Mouse (Mus musculus): ENCODE data around the gene Myzap. TPM values are rescaled to one million over a fixed set of nuclear protein-coding genes. Genes with fewer than 3 reads are reported as not detected.
"Not testable (repeated sequence)": the region's sequence is repeated elsewhere in the genome, so short reads cannot be mapped to it uniquely, and the experiment has no call there.

Myzap gene
- polyA plus RNA-seq, 1 experiment from 2014 or later = 14.8 TPM

DNA sequence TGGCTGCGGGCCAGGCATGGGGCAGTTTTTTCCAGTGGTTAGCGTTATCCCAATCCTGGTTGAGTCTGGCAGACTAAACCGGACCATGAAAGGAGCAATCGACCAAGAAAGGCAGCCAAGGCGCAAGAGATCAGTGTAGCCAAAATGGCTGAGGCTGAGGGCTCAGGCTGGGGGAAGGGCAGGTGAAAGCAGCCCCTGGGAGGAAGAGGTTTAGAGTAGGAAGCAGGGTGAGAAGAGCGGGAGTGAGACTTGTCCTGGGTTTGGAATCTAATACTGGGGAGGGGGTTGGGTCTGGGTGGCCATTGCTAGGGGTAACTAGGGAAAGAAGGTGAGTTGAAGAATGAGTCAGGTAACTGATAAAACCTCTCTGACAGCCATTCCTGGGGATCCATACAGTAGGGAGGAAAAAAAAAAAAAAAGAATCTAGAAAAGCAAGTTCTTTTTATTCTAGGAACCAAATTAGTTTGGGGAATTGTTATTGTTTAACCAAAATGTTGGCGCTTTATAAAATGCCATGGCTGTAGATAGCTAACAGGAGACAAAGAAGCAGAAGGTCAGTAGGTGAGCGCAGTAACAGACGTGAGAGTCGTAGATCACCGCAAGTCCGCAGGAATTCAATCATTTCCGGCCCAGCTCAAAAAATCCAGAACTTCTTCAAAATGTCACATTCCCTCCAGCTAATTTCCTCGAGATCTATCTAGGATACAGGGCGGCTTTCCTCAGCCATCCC, 99.7 kb downstream of the Myzap start:
- H3K4me2 ChIP-seq (replicated peaks) = no peak overlapping the region
- peaks cover 28% of the 10 kb centered on the region for H3K4me1 ChIP-seq
- H3K27me3 ChIP-seq = peaks cover 43% of the 10 kb centered on the region
- ATAC-seq (ENCODE audit: low FRiP score, low read depth) = no peak
- H3K9ac ChIP-seq = no peak overlapping the region
- no peak overlapping the region for H3K27ac ChIP-seq
- 62% methylated on average over 15 of the region's 15 CpGs for WGBS
- no peak overlapping the region for H3K4me3 ChIP-seq
- no peaks in the 10 kb centered on the region for H3K36me3 ChIP-seq
- no peaks in the 10 kb centered on the region for H3K9me3 ChIP-seq

- Histone ChIP-seq H3K4me2 (replicated peaks) (no peak overlapping the region), H3K4me3 (no peak overlapping the region), H3K36me3 (no peaks in the 10 kb centered on the region), H3K4me1 (peaks cover 16% of the 10 kb centered on the region), H3K9ac (no peak overlapping the region), H3K27me3 (peaks cover 27% of the 10 kb centered on the region), H3K27ac (no peak overlapping the region), H3K9me3 (no peaks in the 10 kb centered on the region)
- WGBS = 54% methylated on average over 3 of the region's 3 CpGs
- ATAC-seq (ENCODE audit: low FRiP score, low read depth) = no peak
Measured at GRCm38 (mm10) chr9:71490076-71490475, 102.1 kb downstream of the Myzap start.

DNA sequence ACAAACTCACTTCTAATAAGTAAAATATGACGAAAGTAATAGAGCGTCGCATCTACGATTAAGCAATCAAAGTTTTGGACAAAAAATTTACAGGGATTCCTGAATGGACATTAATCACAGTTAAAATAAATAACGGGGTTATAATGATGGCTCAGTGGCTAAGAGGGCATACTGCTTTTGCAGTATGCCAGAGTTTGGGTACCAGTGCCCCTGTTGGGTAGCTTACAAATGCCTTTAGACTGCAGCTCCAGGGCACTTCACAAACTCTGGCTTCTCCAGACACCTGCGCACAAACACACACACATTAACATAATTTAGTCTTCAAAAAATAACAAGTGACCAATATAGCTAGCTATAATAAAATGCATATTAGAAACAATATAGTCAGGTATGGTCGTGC, 106.0 kb downstream of the Myzap start:
- Histone ChIP-seq H3K36me3 (peaks cover 25% of the 10 kb centered on the region), H3K9ac (peak overlapping the region; percentile 100; the same call in 1 of the 2 replicates), H3K9me3 (no peaks in the 10 kb centered on the region), H3K4me1 (peaks cover 23% of the 10 kb centered on the region), H3K4me3 (peak overlapping the region; percentile 96), H3K27me3 (peaks cover 10% of the 10 kb centered on the region), H3K27ac (no peak overlapping the region; the same call in 1 of the 2 replicates), H3K4me2 (replicated peaks) (peak overlapping the region; percentile 84)
- 39% methylated on average over 7 of the region's 7 CpGs for WGBS
- 0 out of 2 replicates have a peak, but pooled peaks have one; percentile 2 for ATAC-seq (ENCODE audit: low FRiP score, low read depth)

DNA sequence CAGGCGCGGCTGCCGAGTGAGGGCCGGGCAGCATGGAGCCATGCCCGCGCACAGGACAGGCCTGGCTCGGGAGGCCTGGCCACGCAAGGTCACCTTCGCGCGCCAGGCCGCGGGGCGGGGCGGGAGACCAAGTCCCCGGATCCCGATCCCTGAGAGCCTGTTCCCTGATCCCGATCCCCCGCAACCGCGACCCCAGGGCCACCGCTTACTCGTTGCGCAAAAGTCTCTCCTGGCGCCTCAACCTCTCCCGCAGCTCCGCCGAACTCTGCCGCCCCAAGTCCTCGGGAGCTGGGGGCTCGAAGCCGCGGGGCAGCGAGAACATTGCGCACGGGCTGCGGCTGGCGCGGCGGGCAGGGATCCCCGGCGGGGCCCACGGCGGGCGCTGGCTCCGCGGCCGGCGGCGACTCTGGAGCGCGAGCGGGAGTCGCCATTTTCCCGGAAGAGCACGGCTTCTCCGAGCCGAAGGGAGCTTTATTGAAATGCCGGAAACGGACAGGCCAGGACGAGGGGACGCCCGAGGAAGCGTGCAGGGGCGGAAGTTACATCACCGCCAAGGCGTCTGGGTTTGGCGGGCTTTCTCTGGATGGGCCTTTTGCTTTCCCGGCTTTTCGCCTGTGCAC, 106.6 kb downstream of the Myzap start, which contains the start of gene Polr2m:
Gene Polr2m, minus strand, starts transcription at position 461 of the 620 bp plus-strand sequence.
- Histone ChIP-seq H3K27me3 (peaks cover 10% of the 10 kb centered on the region), H3K36me3 (peaks cover 30% of the 10 kb centered on the region), H3K9ac (peak within 1 kb of the TSS; percentile 100), H3K4me1 (peaks cover 23% of the 10 kb centered on the region), H3K4me2 (replicated peaks) (peak within 1 kb of the TSS; percentile 84), H3K27ac (peak within 1 kb of the TSS; percentile 95), H3K9me3 (no peaks in the 10 kb centered on the region), H3K4me3 (peak within 1 kb of the TSS; percentile 96)
- under 1% methylated on average over 69 of the region's 70 CpGs for WGBS
- ATAC-seq (ENCODE audit: low FRiP score, low read depth) = peak; percentile 97

- H3K36me3 ChIP-seq = peaks cover 36% of the 10 kb centered on the region
- peak overlapping the region; percentile 95 for H3K27ac ChIP-seq
- no peaks in the 10 kb centered on the region for H3K9me3 ChIP-seq
- H3K4me1 ChIP-seq = peaks cover 23% of the 10 kb centered on the region
- peaks cover 5% of the 10 kb centered on the region for H3K27me3 ChIP-seq
- peak overlapping the region; percentile 84 for H3K4me2 ChIP-seq (replicated peaks)
- WGBS = 2% methylated on average over 14 of the region's 14 CpGs
- ATAC-seq (ENCODE audit: low FRiP score, low read depth) = no peak
- peak overlapping the region; percentile 96 for H3K4me3 ChIP-seq
- peak overlapping the region; percentile 100 for H3K9ac ChIP-seq
Measured at GRCm38 (mm10) chr9:71484871-71485474, 107.2 kb downstream of the Myzap start.

GRCm38 (mm10) chr9:71483872-71484271, 108.3 kb downstream of the Myzap start:
- peak overlapping the region; percentile 35; the same call in 1 of the 2 replicates for H3K9ac ChIP-seq
- not testable (repeated sequence) for H3K27ac ChIP-seq; H3K9me3 ChIP-seq; ATAC-seq (ENCODE audit: low FRiP score, low read depth); H3K27me3 ChIP-seq
- H3K4me2 ChIP-seq (replicated peaks) = peak overlapping the region; percentile 84
- WGBS = 72% methylated on average over 7 of the region's 7 CpGs
- H3K4me3 ChIP-seq = peak overlapping the region; percentile 96
- H3K4me1 ChIP-seq = peaks cover 23% of the 10 kb centered on the region
- H3K36me3 ChIP-seq = peaks cover 48% of the 10 kb centered on the region

GRCm38 (mm10) chr9:71480305-71480704, 111.9 kb downstream of the Myzap start:
- H3K9me3 ChIP-seq = peaks cover 6% of the 10 kb centered on the region; the same call in 1 of the 2 replicates
- peaks cover 79% of the 10 kb centered on the region for H3K36me3 ChIP-seq
- ATAC-seq (ENCODE audit: low FRiP score, low read depth) = no peak
- H3K4me3 ChIP-seq = no peak overlapping the region
- no peak overlapping the region for H3K27ac ChIP-seq
- no peaks in the 10 kb centered on the region for H3K27me3 ChIP-seq
- no peak overlapping the region for H3K9ac ChIP-seq
- H3K4me2 ChIP-seq (replicated peaks) = no peak overlapping the region
- H3K4me1 ChIP-seq = peaks cover 20% of the 10 kb centered on the region
- WGBS = 88% methylated on average over 2 of the region's 2 CpGs

- no peak for ATAC-seq (ENCODE audit: low FRiP score, low read depth)
- Histone ChIP-seq H3K36me3 (peaks cover 87% of the 10 kb centered on the region), H3K27me3 (no peaks in the 10 kb centered on the region), H3K4me1 (peaks cover 17% of the 10 kb centered on the region), H3K4me3 (no peak overlapping the region), H3K4me2 (replicated peaks) (no peak overlapping the region), H3K9ac (no peak overlapping the region), H3K27ac (no peak overlapping the region), H3K9me3 (peaks cover 6% of the 10 kb centered on the region; the same call in 1 of the 2 replicates)
- WGBS = 95% methylated on average over 9 of the region's 9 CpGs
Measured at GRCm38 (mm10) chr9:71479413-71479812, 112.7 kb downstream of the Myzap start.

GRCm38 (mm10) chr9:71478596-71478995, 113.6 kb downstream of the Myzap start:
- no peaks in the 10 kb centered on the region for H3K27me3 ChIP-seq
- 92% methylated on average over 7 of the region's 7 CpGs for WGBS
- H3K27ac ChIP-seq = no peak overlapping the region
- no peak for ATAC-seq (ENCODE audit: low FRiP score, low read depth)
- peaks cover 6% of the 10 kb centered on the region; the same call in 1 of the 2 replicates for H3K9me3 ChIP-seq
- no peak overlapping the region for H3K9ac ChIP-seq
- H3K36me3 ChIP-seq = peaks cover 89% of the 10 kb centered on the region
- H3K4me1 ChIP-seq = peaks cover 9% of the 10 kb centered on the region
- H3K4me3 ChIP-seq = no peak overlapping the region
- no peak overlapping the region for H3K4me2 ChIP-seq (replicated peaks)

DNA sequence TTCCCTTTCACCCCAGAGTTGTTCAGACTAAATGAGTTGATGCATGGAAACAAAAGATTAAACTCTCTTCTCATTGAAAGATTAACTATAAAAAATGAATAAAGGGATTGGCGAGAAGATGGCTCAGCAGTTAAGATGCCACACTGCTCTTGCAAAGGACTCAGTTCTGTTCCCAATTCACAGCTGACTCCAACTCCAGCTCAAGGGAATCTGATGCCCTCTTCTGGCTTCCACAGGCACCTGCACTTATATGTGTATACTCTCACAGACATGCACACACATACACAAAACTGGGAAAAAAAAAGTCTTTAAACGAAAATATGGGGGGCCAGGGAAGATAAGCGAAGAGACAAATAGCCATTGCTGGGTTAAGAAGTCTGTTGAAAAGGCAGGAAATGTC, 115.6 kb downstream of the Myzap start:
- no peak overlapping the region for H3K4me3 ChIP-seq
- no peaks in the 10 kb centered on the region for H3K27me3 ChIP-seq
- H3K27ac ChIP-seq = no peak overlapping the region
- WGBS = 96% methylated on average over 3 of the region's 3 CpGs
- no peak for ATAC-seq (ENCODE audit: low FRiP score, low read depth)
- no peaks in the 10 kb centered on the region for H3K4me1 ChIP-seq
- H3K9me3 ChIP-seq = peaks cover 6% of the 10 kb centered on the region; the same call in 1 of the 2 replicates
- H3K36me3 ChIP-seq = peaks cover 74% of the 10 kb centered on the region
- no peak overlapping the region for H3K9ac ChIP-seq
- H3K4me2 ChIP-seq (replicated peaks) = no peak overlapping the region

DNA sequence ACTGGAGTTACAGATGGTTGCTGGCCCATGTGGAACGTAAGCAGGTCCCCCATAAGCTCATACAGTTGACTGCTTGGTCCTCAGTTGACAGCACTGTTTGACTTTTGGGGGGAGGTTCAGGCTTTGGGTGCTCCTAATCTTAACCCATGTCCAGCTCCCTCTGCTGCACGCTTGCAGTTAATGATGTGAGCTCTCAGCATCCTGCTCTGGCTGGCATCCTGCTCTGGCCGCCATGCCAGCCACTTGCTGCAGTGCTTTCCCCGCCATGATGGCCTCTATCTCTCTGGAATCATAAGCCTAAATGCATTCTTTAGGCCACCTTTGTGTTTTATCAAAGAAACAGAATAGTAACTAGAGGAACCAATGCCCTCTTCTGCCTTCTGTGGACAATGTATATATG, 116.6 kb downstream of the Myzap start:
- ATAC-seq (ENCODE audit: low FRiP score, low read depth) = no peak
- no peak overlapping the region for H3K9ac ChIP-seq
- H3K4me1 ChIP-seq = no peaks in the 10 kb centered on the region
- H3K27me3 ChIP-seq = no peaks in the 10 kb centered on the region
- no peak overlapping the region for H3K27ac ChIP-seq
- H3K36me3 ChIP-seq = peaks cover 63% of the 10 kb centered on the region
- H3K9me3 ChIP-seq = peaks cover 6% of the 10 kb centered on the region; the same call in 1 of the 2 replicates
- H3K4me2 ChIP-seq (replicated peaks) = no peak overlapping the region
- no peak overlapping the region for H3K4me3 ChIP-seq
- WGBS = 90% methylated on average over 4 of the region's 4 CpGs

GRCm38 (mm10) chr9:71467434-71467833, 124.7 kb downstream of the Myzap start:
- Histone ChIP-seq H3K4me1 (no peaks in the 10 kb centered on the region), H3K4me2 (replicated peaks) (no peak overlapping the region), H3K4me3 (no peak overlapping the region), H3K27ac (no peak overlapping the region), H3K36me3 (no peaks in the 10 kb centered on the region), H3K9me3 (no peaks in the 10 kb centered on the region), H3K27me3 (no peaks in the 10 kb centered on the region), H3K9ac (no peak overlapping the region)
- no peak for ATAC-seq (ENCODE audit: low FRiP score, low read depth)
- WGBS = 60% methylated on average over 4 of the region's 4 CpGs

Data from limb, embryonic 13.5 days (tissue).